Mouse (Mus musculus) liver, embryonic 14.5 days (tissue): ENCODE data around the gene Naaladl2.

Source experiments
- CTCF ChIP-seq: IDR thresholded peaks from 2 replicates; pipeline ENCODE4 v1.5.1; 2016; ENCODE audit warnings: antibody characterized with exemption, low read depth, control low read depth
- EP300 ChIP-seq: IDR thresholded peaks from 2 replicates; pipeline ENCODE4 v1.6.1; 2016; ENCODE audit warnings: antibody characterized with exemption, low read depth

DNA sequence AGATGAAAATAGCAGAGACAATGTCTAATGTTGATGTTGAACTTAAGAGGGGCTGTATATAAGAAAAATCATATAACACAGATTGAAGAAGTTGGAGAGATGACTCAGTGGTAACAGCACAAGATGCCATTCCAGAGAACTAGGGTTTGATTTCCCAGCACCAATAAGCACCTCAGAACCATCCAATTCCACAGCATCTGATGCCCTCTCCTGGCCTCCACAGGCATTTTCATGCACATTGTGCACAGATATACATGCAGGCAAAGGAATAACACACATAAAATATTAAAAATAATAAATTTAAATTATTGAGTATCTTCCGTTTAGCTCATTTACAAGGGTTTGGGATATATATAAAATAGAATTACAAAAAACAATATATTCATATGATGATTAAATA is 926.6 kb downstream of the Naaladl2 start:
- TF ChIP-seq CTCF (no peak), EP300 (no peak)
